Mouse (Mus musculus) heart, postnatal 36 days (tissue): ENCODE data around the gene Irs1. TPM values are rescaled to one million over a fixed set of nuclear protein-coding genes. Genes with fewer than 3 reads are reported as not detected.

Source experiments
- DNase-seq, 2 experiments: peaks; one replicate each; pipeline ENCODE4 v3.0.0; 2021 to 2022
- intact Hi-C: fragments of 180-260 bp; cut with DNase I; formaldehyde crosslinking; loops from one replicate; pipeline ENCODE4 v1.15.1; 2025
- total RNA-seq, 2 experiments: library from RNA; stranded (reverse); gene quantifications; 2 replicates each; pipeline ENCODE4 v1.2.3; 2021

Gene Irs1
- total RNA-seq, 2 experiments from 2014 or later: 36.6 to 41.5 TPM

GRCm38 (mm10) chr1:82199918-82200317 lies 91.3 kb downstream of the Irs1 start:
- intact Hi-C loops: loop anchor here (2.0 to 5.0 kb wide), 2 partner anchors 42 to 85 kb away; no protein-coding TSS in a partner anchor
- DNase-seq: no peak

DNA sequence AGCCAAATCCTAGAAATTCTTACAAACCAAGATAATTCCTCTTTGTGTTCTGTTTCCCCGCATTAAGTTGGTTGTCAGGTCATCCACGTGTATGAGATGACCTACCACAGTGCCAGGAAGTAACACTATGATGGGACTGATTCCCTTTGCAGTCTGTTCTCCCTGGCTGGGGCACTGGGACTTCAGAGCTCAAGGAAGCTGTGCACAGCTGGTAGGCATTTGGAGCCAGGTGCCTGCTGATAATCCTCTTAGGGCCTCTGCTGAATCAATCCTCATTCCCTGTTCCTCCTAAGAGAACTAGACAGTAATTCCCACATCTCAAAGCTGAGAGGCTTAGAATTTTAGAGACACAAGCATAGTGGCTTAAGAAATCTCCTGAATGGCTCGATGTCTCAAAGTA lies 99.6 kb downstream of the Irs1 start:
- intact Hi-C loops: no loop called here
- no peak for DNase-seq

- peak; percentile 28 to 46 for DNase-seq
- intact Hi-C loops: no loop called here
Measured at GRCm38 (mm10) chr1:82189516-82189915, 101.7 kb downstream of the Irs1 start.

DNA sequence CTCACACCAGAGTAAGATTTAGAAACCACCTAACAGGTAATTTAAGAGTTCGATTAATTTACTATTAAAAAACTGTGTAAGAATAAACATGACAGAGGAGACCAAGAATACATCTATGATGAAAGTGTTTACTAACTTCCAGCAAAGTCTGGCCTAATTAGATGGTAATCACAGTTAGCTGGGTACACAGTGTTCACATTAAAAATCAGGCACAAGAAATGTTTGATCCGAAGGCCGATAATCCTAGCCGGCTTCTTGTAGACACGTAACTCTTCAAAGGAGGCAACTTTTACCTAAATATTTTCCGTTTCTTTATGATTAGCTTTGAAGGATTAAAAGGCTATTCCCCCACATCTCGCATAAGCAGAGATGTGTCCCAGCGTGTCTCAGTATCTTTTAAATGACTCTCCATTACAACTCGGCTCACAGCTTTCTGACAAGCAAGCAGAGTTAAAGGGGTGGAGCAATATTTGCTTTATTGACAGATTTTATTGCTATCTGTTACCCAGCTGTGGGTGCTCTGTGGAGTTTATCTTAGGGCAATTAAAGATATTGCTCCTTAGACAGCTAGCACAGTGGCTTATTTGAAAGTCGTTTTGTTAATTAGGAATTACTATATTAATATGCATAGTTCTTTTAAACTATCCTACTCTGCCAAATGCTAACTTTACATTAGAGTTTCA lies 102.5 kb downstream of the Irs1 start:
- DNase-seq: no peak

DNA sequence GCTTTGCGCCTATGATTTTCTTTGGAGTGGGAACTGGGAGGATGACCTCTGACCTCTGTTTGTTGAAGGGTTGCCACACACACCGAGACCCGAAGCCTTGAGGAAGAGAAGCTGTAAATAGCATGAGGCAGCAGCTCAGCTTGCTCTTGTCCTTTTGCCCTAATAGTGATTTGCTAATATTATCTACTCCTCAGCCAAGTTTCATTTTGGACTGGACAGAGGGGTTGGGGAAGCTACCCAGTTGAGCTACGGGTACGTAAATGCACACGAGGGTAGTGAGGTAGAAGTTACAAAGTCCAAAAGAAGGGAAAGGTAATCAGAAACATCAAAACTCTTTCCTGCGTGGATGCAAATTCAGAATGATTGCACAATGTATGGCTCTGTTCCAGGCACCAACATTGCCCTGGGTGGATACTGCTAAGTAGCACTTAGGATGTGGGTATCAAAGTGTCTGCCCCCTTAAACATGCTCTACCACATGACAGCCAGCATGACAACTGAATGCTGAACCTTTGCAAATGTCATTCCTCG lies 107.2 kb downstream of the Irs1 start:
- peak in 1 of 2 experiments; percentile 15 for DNase-seq
- intact Hi-C loops: no loop called here

More for the DNA sequence above, 102.5 kb downstream of the Irs1 start:
- intact Hi-C loops: no loop called here

Other genes with a start within 250 kb of the Irs1 start
- not detected for gene Gm9747, start 58.3 kb downstream of the Irs1 start, total RNA-seq
- 10 to 100 TPM in 1 of 2 experiments, 1 to 10 TPM in 1; 9.5 to 12.1 TPM for gene Rhbdd1, start 25.0 kb upstream of the Irs1 start, total RNA-seq